Mouse (Mus musculus) c-Kit-positive CD71-negative TER-119-negative erythroid progenitor cells, embryonic 14.5 days (primary cell): ENCODE results near the gene B4galnt2.
"Not testable (repeated sequence)": the region's sequence is repeated elsewhere in the genome, so short reads cannot be mapped to it uniquely, and the experiment has no call there.

Experiments
- DNase-seq: peaks from one replicate; pipeline ENCODE4 v3.0.0-alpha.2; 2013; ENCODE audit warnings: low read depth

Gene B4galnt2

GRCm38 (mm10) chr11:95914571-95914991 lies at the start of gene B4galnt2:
Gene B4galnt2 (minus strand): TSS chr11:95914891.
- no peak for DNase-seq

- no peak for DNase-seq
These were observed 48.6 kb upstream of the B4galnt2 start for GRCm38 (mm10) chr11:95963304-95963703.

- DNase-seq: no peak
These were observed 44.5 kb upstream of the B4galnt2 start for GRCm38 (mm10) chr11:95959152-95959551.

- DNase-seq: no peak
These were observed 43.6 kb upstream of the B4galnt2 start for GRCm38 (mm10) chr11:95958251-95958650.

GRCm38 (mm10) chr11:95957407-95957806 lies 42.7 kb upstream of the B4galnt2 start:
- no peak for DNase-seq

GRCm38 (mm10) chr11:95953313-95953712 lies 38.6 kb upstream of the B4galnt2 start:
- no peak for DNase-seq

- no peak for DNase-seq
These were observed 31.3 kb upstream of the B4galnt2 start for GRCm38 (mm10) chr11:95945838-95946472.

- peak; percentile 20 for DNase-seq
These were observed 25.3 kb upstream of the B4galnt2 start for GRCm38 (mm10) chr11:95939828-95940507.

- no peak for DNase-seq
These were observed 21.7 kb upstream of the B4galnt2 start for GRCm38 (mm10) chr11:95936409-95936808.

GRCm38 (mm10) chr11:95932168-95932567 lies 17.5 kb upstream of the B4galnt2 start:
- not testable (repeated sequence) for DNase-seq

GRCm38 (mm10) chr11:95926398-95926797 lies 11.7 kb upstream of the B4galnt2 start:
- DNase-seq: no peak

GRCm38 (mm10) chr11:95925976-95926375 lies 11.3 kb upstream of the B4galnt2 start:
- no peak for DNase-seq

GRCm38 (mm10) chr11:95924215-95924614 lies 9.5 kb upstream of the B4galnt2 start:
- DNase-seq: no peak

GRCm38 (mm10) chr11:95923477-95923876 lies 8.8 kb upstream of the B4galnt2 start:
- DNase-seq: not testable (repeated sequence)

GRCm38 (mm10) chr11:95921991-95922621 lies 7.4 kb upstream of the B4galnt2 start:
- no peak for DNase-seq

- no peak for DNase-seq
These were observed 1.7 kb upstream of the B4galnt2 start for GRCm38 (mm10) chr11:95916426-95916825.

GRCm38 (mm10) chr11:95915006-95915710 lies 467 bp upstream of the B4galnt2 start:
- DNase-seq: no peak

- no peak for DNase-seq
These were observed 628 bp downstream of the B4galnt2 start for GRCm38 (mm10) chr11:95913959-95914566.

GRCm38 (mm10) chr11:95911579-95911978 lies 3.1 kb downstream of the B4galnt2 start:
- DNase-seq: no peak

GRCm38 (mm10) chr11:95907805-95908524 lies 6.7 kb downstream of the B4galnt2 start:
- DNase-seq: no peak

GRCm38 (mm10) chr11:95904290-95904689 lies 10.4 kb downstream of the B4galnt2 start:
- no peak for DNase-seq
